Mouse (Mus musculus): ENCODE results near the gene Chrd. TPM values are rescaled to one million over a fixed set of nuclear protein-coding genes. Genes with fewer than 3 reads are reported as not detected.

The Chrd gene
- 9.1 and 9.3 TPM in 2 replicates for polyA plus RNA-seq (2015; fragmentation: Nextera tagmentation; extraction: Ambion mirVana)

- ATAC-seq (ENCODE audit: low FRiP score, low read depth) = peak; percentile 88
- WGBS = under 1% methylated on average over 50 of the region's 70 CpGs
- H3K27me3 ChIP-seq = peaks cover 47% of the 10 kb centered on the region
Measured at GRCm38 (mm10) chr16:20732925-20733730, at the start of gene Chrd. Chrd (plus strand) TSS chr16:20733127.

GRCm38 (mm10) chr16:20690774-20691173 lies 42.2 kb upstream of the Chrd start:
- Histone ChIP-seq H3K9me3 (no peaks in the 10 kb centered on the region), H3K9ac (no peak overlapping the region), H3K27ac (no peak overlapping the region), H3K4me3 (no peak overlapping the region), H3K4me1 (peaks cover 31% of the 10 kb centered on the region), H3K4me2 (replicated peaks) (no peak overlapping the region), H3K27me3 (no peaks in the 10 kb centered on the region), H3K36me3 (peaks cover 67% of the 10 kb centered on the region)
- no peak for ATAC-seq (ENCODE audit: low FRiP score, low read depth)
- 87% methylated on average over 3 of the region's 3 CpGs for WGBS

More at GRCm38 (mm10) chr16:20732925-20733730, at the start of gene Chrd:
- Histone ChIP-seq H3K4me3 (peak within 1 kb of the TSS; percentile 71), H3K36me3 (peaks cover 9% of the 10 kb centered on the region), H3K4me2 (replicated peaks) (peak within 1 kb of the TSS; percentile 96), H3K4me1 (peaks cover 29% of the 10 kb centered on the region), H3K27ac (peak within 1 kb of the TSS; percentile 80), H3K9me3 (no peaks in the 10 kb centered on the region), H3K9ac (peak within 1 kb of the TSS; percentile 81)

- Histone ChIP-seq H3K4me1 (peaks cover 39% of the 10 kb centered on the region), H3K27ac (no peak overlapping the region), H3K4me3 (no peak overlapping the region), H3K9me3 (no peaks in the 10 kb centered on the region), H3K9ac (no peak overlapping the region), H3K4me2 (replicated peaks) (no peak overlapping the region), H3K36me3 (peaks cover 58% of the 10 kb centered on the region), H3K27me3 (no peaks in the 10 kb centered on the region)
- ATAC-seq (ENCODE audit: low FRiP score, low read depth) = no peak
- 52% methylated on average over 1 of the region's 1 CpGs for WGBS
Measured at GRCm38 (mm10) chr16:20691617-20692016, 41.3 kb upstream of the Chrd start.

- H3K27ac ChIP-seq = peak overlapping the region; percentile 83; the same call in 1 of the 2 replicates
- H3K4me2 ChIP-seq (replicated peaks) = peak overlapping the region; percentile 77
- peaks cover 40% of the 10 kb centered on the region for H3K4me1 ChIP-seq
- no peaks in the 10 kb centered on the region for H3K9me3 ChIP-seq
- 0 out of 2 replicates have a peak overlapping the region, but pooled peaks have one; percentile 62 for H3K4me3 ChIP-seq
- no peak for ATAC-seq (ENCODE audit: low FRiP score, low read depth)
- peaks cover 50% of the 10 kb centered on the region for H3K36me3 ChIP-seq
- 39% methylated on average over 16 of the region's 16 CpGs for WGBS
- no peak overlapping the region for H3K9ac ChIP-seq
- H3K27me3 ChIP-seq = no peaks in the 10 kb centered on the region
Measured at GRCm38 (mm10) chr16:20692241-20692965, 40.5 kb upstream of the Chrd start.

- 1% methylated on average over 37 of the region's 37 CpGs for WGBS
- Histone ChIP-seq H3K36me3 (peaks cover 42% of the 10 kb centered on the region), H3K4me2 (replicated peaks) (peak within 1 kb of the TSS; percentile 77), H3K9me3 (no peaks in the 10 kb centered on the region), H3K4me3 (peak within 1 kb of the TSS; percentile 62), H3K27me3 (no peaks in the 10 kb centered on the region), H3K9ac (peak within 1 kb of the TSS; percentile 71), H3K27ac (peak within 1 kb of the TSS; percentile 83), H3K4me1 (peaks cover 40% of the 10 kb centered on the region)
- ATAC-seq (ENCODE audit: low FRiP score, low read depth) = peak; percentile 93
Measured at GRCm38 (mm10) chr16:20693111-20693701, 39.7 kb upstream of the Chrd start, which contains the start of gene Fam131a. Fam131a (plus strand) TSS chr16:20693241.

GRCm38 (mm10) chr16:20694781-20695180 lies 38.1 kb upstream of the Chrd start:
- WGBS = 82% methylated on average over 8 of the region's 8 CpGs

GRCm38 (mm10) chr16:20695622-20696323 lies 37.2 kb upstream of the Chrd start:
- Histone ChIP-seq H3K27me3 (no peaks in the 10 kb centered on the region), H3K36me3 (peaks cover 22% of the 10 kb centered on the region), H3K4me2 (replicated peaks) (peak overlapping the region; percentile 77), H3K9me3 (no peaks in the 10 kb centered on the region), H3K4me1 (peaks cover 45% of the 10 kb centered on the region), H3K4me3 (peak overlapping the region; percentile 46), H3K27ac (no peak overlapping the region; the same call in 1 of the 2 replicates), H3K9ac (peak overlapping the region; percentile 66)
- WGBS = 2% methylated on average over 46 of the region's 46 CpGs
- peak; percentile 60 for ATAC-seq (ENCODE audit: low FRiP score, low read depth)

More at GRCm38 (mm10) chr16:20694781-20695180, 38.1 kb upstream of the Chrd start:
- H3K36me3 ChIP-seq = peaks cover 32% of the 10 kb centered on the region
- ATAC-seq (ENCODE audit: low FRiP score, low read depth) = no peak
- H3K4me1 ChIP-seq = peaks cover 40% of the 10 kb centered on the region
- H3K9me3 ChIP-seq = no peaks in the 10 kb centered on the region
- H3K9ac ChIP-seq = no peak overlapping the region
- peak overlapping the region; percentile 77 for H3K4me2 ChIP-seq (replicated peaks)
- H3K4me3 ChIP-seq = no peak overlapping the region
- no peak overlapping the region for H3K27ac ChIP-seq
- no peaks in the 10 kb centered on the region for H3K27me3 ChIP-seq

- Histone ChIP-seq H3K4me2 (replicated peaks) (no peak overlapping the region), H3K27ac (no peak overlapping the region), H3K27me3 (no peaks in the 10 kb centered on the region), H3K36me3 (peaks cover 22% of the 10 kb centered on the region), H3K9me3 (no peaks in the 10 kb centered on the region), H3K9ac (no peak overlapping the region), H3K4me3 (no peak overlapping the region), H3K4me1 (peaks cover 46% of the 10 kb centered on the region)
- ATAC-seq (ENCODE audit: low FRiP score, low read depth) = no peak
- 76% methylated on average over 5 of the region's 5 CpGs for WGBS
Measured at GRCm38 (mm10) chr16:20699266-20699665, 33.7 kb upstream of the Chrd start.

- no peak for ATAC-seq (ENCODE audit: low FRiP score, low read depth)
- WGBS = 21% methylated on average over 5 of the region's 5 CpGs
- H3K36me3 ChIP-seq = peaks cover 30% of the 10 kb centered on the region
- no peaks in the 10 kb centered on the region for H3K9me3 ChIP-seq
- peak overlapping the region; percentile 19; the same call in 1 of the 2 replicates for H3K9ac ChIP-seq
- H3K27me3 ChIP-seq = no peaks in the 10 kb centered on the region
- peak overlapping the region; percentile 48; the same call in 1 of the 2 replicates for H3K27ac ChIP-seq
- no peak overlapping the region for H3K4me2 ChIP-seq (replicated peaks)
- peaks cover 39% of the 10 kb centered on the region for H3K4me1 ChIP-seq
- no peak overlapping the region for H3K4me3 ChIP-seq
Measured at GRCm38 (mm10) chr16:20700036-20700435, 32.9 kb upstream of the Chrd start.

- Histone ChIP-seq H3K4me3 (no peak overlapping the region), H3K9ac (peak overlapping the region; percentile 54), H3K4me2 (replicated peaks) (peak overlapping the region; percentile 41), H3K36me3 (peaks cover 42% of the 10 kb centered on the region), H3K27ac (peak overlapping the region; percentile 69; the same call in 1 of the 2 replicates), H3K9me3 (no peaks in the 10 kb centered on the region), H3K4me1 (peaks cover 27% of the 10 kb centered on the region), H3K27me3 (no peaks in the 10 kb centered on the region)
- WGBS = 40% methylated on average over 7 of the region's 7 CpGs
- ATAC-seq (ENCODE audit: low FRiP score, low read depth) = peak; percentile 17; the same call in 1 of the 2 replicates
Measured at GRCm38 (mm10) chr16:20701316-20701715, 31.6 kb upstream of the Chrd start.

Measured in limb, embryonic 13.5 days (tissue).